Mouse (Mus musculus): ENCODE results near the gene Gm5617. TPM values are rescaled to one million over a fixed set of nuclear protein-coding genes. Genes with fewer than 3 reads are reported as not detected.
"Not testable (repeated sequence)": the region's sequence is repeated elsewhere in the genome, so short reads cannot be mapped to it uniquely, and the experiment has no call there.

Gm5617 gene
- polyA plus RNA-seq, 1 experiment from 2014 or later: 31.8 TPM

DNA sequence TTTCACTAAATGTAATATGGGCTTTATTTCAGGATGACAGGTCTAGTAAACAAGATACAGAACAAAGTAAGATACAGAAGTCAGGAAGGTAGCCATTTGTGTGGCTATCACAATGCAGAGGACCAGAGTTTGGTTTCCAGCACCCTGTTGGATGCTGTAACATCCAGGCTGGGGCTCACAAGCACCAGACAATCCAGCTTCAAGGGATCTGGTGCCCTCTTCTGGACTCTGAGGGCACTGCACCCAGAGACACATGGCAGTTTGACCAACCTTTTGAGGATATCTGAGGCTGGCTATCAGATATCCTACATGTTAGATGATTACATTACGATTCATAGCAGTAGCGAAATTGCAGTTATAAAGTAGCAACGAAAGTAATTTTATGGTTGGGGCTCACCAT, 29.6 kb upstream of the Gm5617 start:
- Histone ChIP-seq H3K27ac (replicated peaks; ENCODE audit: low read depth, low read length) (no peak overlapping the region), H3K4me1 (ENCODE audit: control insufficient read depth, insufficient read depth, low read length) (no peaks in the 10 kb centered on the region), H3K4me2 (ENCODE audit: low read depth, severe bottlenecking) (no peak overlapping the region), H3K9ac (ENCODE audit: low read length) (no peak overlapping the region), H3K36me3 (ENCODE audit: control insufficient read depth, insufficient read depth, low read length) (no peaks in the 10 kb centered on the region), H3K9me3 (ENCODE audit: control insufficient read depth, low read length) (no peaks in the 10 kb centered on the region; the same call in 1 of the 2 replicates), H3K27me3 (ENCODE audit: control insufficient read depth, insufficient read depth, low read length) (no peaks in the 10 kb centered on the region), H3K4me3 (ENCODE audit: low read depth, low read length) (no peak overlapping the region)
- DNase-seq (ENCODE audit: low spot score) (no peak), ATAC-seq (ENCODE audit: insufficient number of reproducible peaks, low FRiP score, low TSS enrichment, low read depth) (no peak)
- WGBS: 97% methylated on average over 3 of the region's 3 CpGs

DNA sequence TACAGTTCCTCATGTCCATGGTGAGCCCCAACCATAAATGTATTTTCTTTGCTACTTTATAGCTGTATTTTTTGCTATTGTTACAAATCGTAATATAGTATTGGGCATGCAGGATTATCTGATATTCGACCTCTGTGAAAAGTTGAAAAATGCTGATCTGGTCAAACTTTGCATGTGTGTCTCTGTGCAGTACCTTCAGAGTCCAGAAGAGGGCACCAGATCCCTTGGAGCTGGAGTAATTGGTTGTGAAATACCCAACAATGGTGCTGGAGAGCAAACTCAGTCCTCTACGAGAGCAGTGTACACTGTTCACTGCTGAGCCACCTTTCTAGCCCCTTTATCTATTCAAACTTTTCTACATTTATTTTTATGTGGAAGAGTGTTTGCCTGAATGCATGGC, 28.4 kb upstream of the Gm5617 start:
- Histone ChIP-seq H3K27me3 (ENCODE audit: control insufficient read depth, insufficient read depth, low read length) (no peaks in the 10 kb centered on the region), H3K4me1 (ENCODE audit: control insufficient read depth, insufficient read depth, low read length) (no peaks in the 10 kb centered on the region), H3K27ac (replicated peaks; ENCODE audit: low read depth, low read length) (no peak overlapping the region), H3K9me3 (ENCODE audit: control insufficient read depth, low read length) (no peaks in the 10 kb centered on the region; the same call in 1 of the 2 replicates), H3K36me3 (ENCODE audit: control insufficient read depth, insufficient read depth, low read length) (no peaks in the 10 kb centered on the region), H3K9ac (ENCODE audit: low read length) (no peak overlapping the region), H3K4me2 (ENCODE audit: low read depth, severe bottlenecking) (no peak overlapping the region), H3K4me3 (ENCODE audit: low read depth, low read length) (no peak overlapping the region)
- DNase-seq (ENCODE audit: low spot score): peak; percentile 81
- no peak for ATAC-seq (ENCODE audit: insufficient number of reproducible peaks, low FRiP score, low TSS enrichment, low read depth)
- 75% methylated on average over 3 of the region's 3 CpGs for WGBS

DNA sequence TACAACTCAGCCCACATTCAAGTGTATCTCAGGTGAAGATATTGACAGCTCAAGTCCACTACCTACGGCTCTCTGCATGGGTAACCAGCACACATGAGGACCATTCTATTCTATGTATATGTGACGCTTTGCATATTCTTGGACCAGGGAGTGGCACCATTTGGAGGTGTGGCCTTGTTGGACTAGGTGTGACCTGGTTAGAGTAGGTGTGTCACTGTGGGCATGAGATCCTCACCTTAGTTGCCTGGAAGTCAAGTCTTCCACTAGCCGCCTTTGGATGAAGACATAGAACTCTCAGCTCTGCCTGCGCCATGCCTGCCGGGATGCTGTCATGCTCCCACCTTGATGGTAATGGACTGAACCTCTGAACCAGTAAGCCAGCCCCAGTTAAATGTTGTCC, 27.8 kb upstream of the Gm5617 start:
- H3K9me3 ChIP-seq (ENCODE audit: control insufficient read depth, low read length); H3K4me1 ChIP-seq (ENCODE audit: control insufficient read depth, insufficient read depth, low read length); H3K9ac ChIP-seq (ENCODE audit: low read length); H3K36me3 ChIP-seq (ENCODE audit: control insufficient read depth, insufficient read depth, low read length); H3K27me3 ChIP-seq (ENCODE audit: control insufficient read depth, insufficient read depth, low read length); ATAC-seq (ENCODE audit: insufficient number of reproducible peaks, low FRiP score, low TSS enrichment, low read depth); H3K4me2 ChIP-seq (ENCODE audit: low read depth, severe bottlenecking); H3K27ac ChIP-seq (replicated peaks; ENCODE audit: low read depth, low read length); H3K4me3 ChIP-seq (ENCODE audit: low read depth, low read length); DNase-seq (ENCODE audit: low spot score): not testable (repeated sequence)
- 96% methylated on average over 5 of the region's 5 CpGs for WGBS

DNA sequence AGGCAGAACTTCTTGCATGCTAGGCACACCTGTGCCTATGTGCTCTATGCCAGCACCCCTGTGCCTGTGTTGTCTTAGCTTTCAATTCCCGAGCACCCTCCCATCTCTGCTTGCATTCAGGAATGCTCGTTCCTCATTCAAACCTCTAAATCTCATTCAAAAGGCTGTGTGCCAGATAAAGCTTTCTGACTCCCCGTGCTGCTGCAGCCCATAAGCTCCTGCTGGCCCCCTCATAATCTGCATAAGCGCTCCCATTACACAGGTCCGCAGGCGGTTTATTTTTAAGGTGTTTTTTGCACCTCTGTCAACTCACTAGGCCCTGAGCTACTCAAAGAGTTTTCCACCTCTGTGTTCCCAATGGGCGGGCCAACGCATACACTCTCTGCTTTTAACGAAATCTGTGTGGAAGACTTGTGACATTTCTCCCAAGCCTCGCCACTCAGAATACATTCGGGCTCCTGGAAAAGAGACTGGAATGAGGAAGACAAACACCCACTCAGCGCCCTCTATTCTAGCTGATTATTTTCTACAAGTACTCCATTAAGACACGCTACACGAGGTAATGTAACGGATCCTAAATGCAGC, 22.7 kb upstream of the Gm5617 start:
- no peak overlapping the region for H3K4me3 ChIP-seq (ENCODE audit: low read depth, low read length)
- no peak for DNase-seq (ENCODE audit: low spot score)
- no peaks in the 10 kb centered on the region for H3K9me3 ChIP-seq (ENCODE audit: control insufficient read depth, low read length)
- no peaks in the 10 kb centered on the region for H3K27me3 ChIP-seq (ENCODE audit: control insufficient read depth, insufficient read depth, low read length)
- H3K27ac ChIP-seq (replicated peaks; ENCODE audit: low read depth, low read length): no peak overlapping the region
- no peak overlapping the region for H3K9ac ChIP-seq (ENCODE audit: low read length)
- H3K4me1 ChIP-seq (ENCODE audit: control insufficient read depth, insufficient read depth, low read length): no peaks in the 10 kb centered on the region
- ATAC-seq (ENCODE audit: insufficient number of reproducible peaks, low FRiP score, low TSS enrichment, low read depth): no peak
- H3K36me3 ChIP-seq (ENCODE audit: control insufficient read depth, insufficient read depth, low read length): peaks cover 6% of the 10 kb centered on the region; the same call in 1 of the 2 replicates
- no peak overlapping the region for H3K4me2 ChIP-seq (ENCODE audit: low read depth, severe bottlenecking)
- WGBS: 94% methylated on average over 15 of the region's 15 CpGs

DNA sequence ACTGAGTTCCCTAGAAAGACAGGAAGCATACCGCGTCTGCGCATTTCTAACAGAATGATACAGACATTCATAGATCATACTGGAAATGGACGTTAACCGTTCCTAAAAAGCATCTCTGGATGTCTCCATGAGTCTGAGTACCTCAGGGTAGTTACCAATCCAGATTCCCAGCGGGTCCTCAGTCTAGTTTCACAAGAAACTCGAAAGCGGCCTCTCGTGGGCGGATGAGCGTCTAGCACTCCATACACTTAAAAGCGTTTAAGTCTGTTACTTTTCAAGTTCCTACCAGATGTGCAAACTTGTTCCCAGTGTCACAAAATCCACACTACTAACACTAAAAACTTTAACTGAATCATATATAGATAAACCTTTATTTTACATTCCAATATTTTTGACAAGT, 22.1 kb upstream of the Gm5617 start:
- Histone ChIP-seq H3K27me3 (ENCODE audit: control insufficient read depth, insufficient read depth, low read length) (no peaks in the 10 kb centered on the region), H3K4me1 (ENCODE audit: control insufficient read depth, insufficient read depth, low read length) (no peaks in the 10 kb centered on the region), H3K4me3 (ENCODE audit: low read depth, low read length) (no peak overlapping the region), H3K9ac (ENCODE audit: low read length) (no peak overlapping the region), H3K36me3 (ENCODE audit: control insufficient read depth, insufficient read depth, low read length) (peaks cover 6% of the 10 kb centered on the region; the same call in 1 of the 2 replicates), H3K27ac (replicated peaks; ENCODE audit: low read depth, low read length) (no peak overlapping the region), H3K4me2 (ENCODE audit: low read depth, severe bottlenecking) (no peak overlapping the region), H3K9me3 (ENCODE audit: control insufficient read depth, low read length) (no peaks in the 10 kb centered on the region)
- 96% methylated on average over 12 of the region's 12 CpGs for WGBS
- no peak for ATAC-seq (ENCODE audit: insufficient number of reproducible peaks, low FRiP score, low TSS enrichment, low read depth)
- DNase-seq (ENCODE audit: low spot score): no peak

DNA sequence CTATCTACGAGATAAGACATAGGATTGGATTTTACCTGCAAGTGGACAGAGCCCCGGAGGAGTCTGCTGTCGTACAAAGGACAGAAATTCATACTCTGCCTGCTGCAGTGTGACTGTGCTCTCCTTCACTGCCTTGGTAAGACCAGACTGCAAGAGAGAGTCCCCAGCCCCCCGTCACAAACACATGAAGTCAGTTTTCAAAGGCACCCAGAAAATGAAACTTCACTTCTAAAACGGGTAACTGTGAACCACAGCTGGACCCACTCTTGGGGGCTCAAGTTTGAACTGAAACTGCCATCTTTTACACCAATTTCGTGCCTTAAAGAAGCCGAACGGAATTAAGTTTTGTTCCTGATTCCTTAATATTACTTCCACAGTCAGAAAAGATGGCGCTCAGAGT, 20.9 kb upstream of the Gm5617 start:
- Histone ChIP-seq H3K4me1 (ENCODE audit: control insufficient read depth, insufficient read depth, low read length) (no peaks in the 10 kb centered on the region), H3K4me3 (ENCODE audit: low read depth, low read length) (no peak overlapping the region), H3K4me2 (ENCODE audit: low read depth, severe bottlenecking) (no peak overlapping the region), H3K27me3 (ENCODE audit: control insufficient read depth, insufficient read depth, low read length) (no peaks in the 10 kb centered on the region), H3K9ac (ENCODE audit: low read length) (no peak overlapping the region), H3K27ac (replicated peaks; ENCODE audit: low read depth, low read length) (no peak overlapping the region), H3K9me3 (ENCODE audit: control insufficient read depth, low read length) (no peaks in the 10 kb centered on the region), H3K36me3 (ENCODE audit: control insufficient read depth, insufficient read depth, low read length) (peaks cover 6% of the 10 kb centered on the region; the same call in 1 of the 2 replicates)
- 92% methylated on average over 9 of the region's 9 CpGs for WGBS
- DNase-seq (ENCODE audit: low spot score) (no peak), ATAC-seq (ENCODE audit: insufficient number of reproducible peaks, low FRiP score, low TSS enrichment, low read depth) (no peak)

DNA sequence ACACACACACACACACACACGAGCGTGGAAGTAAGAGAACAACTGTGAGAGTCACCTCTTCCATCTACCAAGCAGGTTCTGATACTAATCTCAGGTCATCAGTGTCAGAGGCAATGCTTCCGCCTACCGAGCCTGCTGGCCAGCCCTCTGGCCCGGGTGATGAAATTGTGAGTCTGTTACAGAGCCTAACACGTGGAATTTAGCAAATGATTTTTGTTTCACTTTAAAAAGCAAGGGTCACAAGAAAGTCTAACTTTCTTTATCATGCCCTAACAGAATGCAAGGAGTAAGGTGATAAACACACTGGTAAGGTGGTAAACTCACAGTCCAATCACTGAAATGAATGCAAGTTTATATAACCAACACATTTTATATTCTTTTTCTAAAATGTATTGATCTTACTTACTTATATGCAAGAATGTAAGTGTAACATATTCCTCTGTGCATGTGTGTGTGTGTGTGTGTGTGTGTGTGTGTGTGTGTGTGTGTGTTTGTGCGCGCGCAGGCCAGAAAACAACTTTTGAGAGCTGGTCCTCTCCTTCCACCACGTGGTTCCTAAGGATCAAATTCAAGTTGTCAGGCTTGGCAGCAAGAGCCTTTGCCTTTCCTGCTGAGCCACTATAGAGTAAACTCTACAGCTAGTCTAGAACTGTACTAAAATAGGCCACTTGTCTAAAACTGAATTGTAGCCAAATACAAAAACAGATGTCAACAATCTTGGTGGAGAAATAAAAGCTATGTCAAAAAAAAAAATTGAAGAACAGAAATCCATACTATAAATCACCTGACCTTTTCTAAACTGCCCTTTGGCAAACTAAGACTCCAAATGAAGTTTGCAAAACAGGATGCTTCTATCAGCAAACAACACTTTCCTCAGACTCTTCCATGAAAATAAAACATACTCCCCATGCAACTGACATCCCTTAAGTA, 18.7 kb upstream of the Gm5617 start:
- Histone ChIP-seq H3K4me2 (ENCODE audit: low read depth, severe bottlenecking) (no peak overlapping the region), H3K27me3 (ENCODE audit: control insufficient read depth, insufficient read depth, low read length) (no peaks in the 10 kb centered on the region), H3K9ac (ENCODE audit: low read length) (no peak overlapping the region), H3K27ac (replicated peaks; ENCODE audit: low read depth, low read length) (no peak overlapping the region), H3K9me3 (ENCODE audit: control insufficient read depth, low read length) (no peaks in the 10 kb centered on the region), H3K4me1 (ENCODE audit: control insufficient read depth, insufficient read depth, low read length) (no peaks in the 10 kb centered on the region; the same call in 1 of the 2 replicates), H3K36me3 (ENCODE audit: control insufficient read depth, insufficient read depth, low read length) (peaks cover 6% of the 10 kb centered on the region; the same call in 1 of the 2 replicates), H3K4me3 (ENCODE audit: low read depth, low read length) (no peak overlapping the region)
- WGBS: 93% methylated on average over 10 of the region's 10 CpGs
- DNase-seq (ENCODE audit: low spot score): no peak
- ATAC-seq (ENCODE audit: insufficient number of reproducible peaks, low FRiP score, low TSS enrichment, low read depth): no peak

DNA sequence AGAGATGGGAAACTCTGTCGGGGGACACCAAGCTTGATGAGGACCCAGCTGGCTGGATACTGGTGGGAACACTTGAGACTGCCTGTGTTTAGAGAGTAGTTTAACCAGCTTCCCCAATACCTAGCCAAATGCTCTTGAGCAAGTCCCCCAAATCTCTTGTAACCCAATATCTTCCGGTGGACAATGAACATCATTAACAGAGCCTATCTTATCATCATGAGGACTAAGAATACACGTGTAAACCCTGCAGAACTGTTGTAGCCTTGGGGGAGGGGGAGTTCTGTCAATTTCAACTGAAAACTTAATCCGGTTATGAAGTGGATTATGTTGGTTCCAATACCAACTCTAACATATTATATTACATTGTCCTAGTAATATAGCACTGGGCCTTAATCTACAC, 16.4 kb upstream of the Gm5617 start:
- Histone ChIP-seq H3K4me1 (ENCODE audit: control insufficient read depth, insufficient read depth, low read length) (no peaks in the 10 kb centered on the region; the same call in 1 of the 2 replicates), H3K27me3 (ENCODE audit: control insufficient read depth, insufficient read depth, low read length) (no peaks in the 10 kb centered on the region), H3K36me3 (ENCODE audit: control insufficient read depth, insufficient read depth, low read length) (peaks cover 2% of the 10 kb centered on the region; the same call in 1 of the 2 replicates), H3K4me2 (ENCODE audit: low read depth, severe bottlenecking) (no peak overlapping the region), H3K9me3 (ENCODE audit: control insufficient read depth, low read length) (no peaks in the 10 kb centered on the region), H3K27ac (replicated peaks; ENCODE audit: low read depth, low read length) (no peak overlapping the region), H3K9ac (ENCODE audit: low read length) (no peak overlapping the region), H3K4me3 (ENCODE audit: low read depth, low read length) (no peak overlapping the region)
- no peak for ATAC-seq (ENCODE audit: insufficient number of reproducible peaks, low FRiP score, low TSS enrichment, low read depth)
- 87% methylated on average over 4 of the region's 4 CpGs for WGBS
- no peak for DNase-seq (ENCODE audit: low spot score)

Data from limb, embryonic 11.5 days (tissue).